Mouse (Mus musculus) frontal cortex, adult 2 months (tissue): ENCODE measurements at regions not wholly inside any gene's neighbourhood (a gene's known extent, or its start where the extent isn't known, plus 50 kb on each side); places are given as distances from the start of the nearest gene placed in this dataset.

Experiments used
- DNase-seq, 2 experiments: peaks; one replicate each; pipeline ENCODE4 v3.0.0; 2022; ENCODE audit warnings: low spot score in 1 of 2; ENCODE audit errors: extremely low spot score in 1 of 2

- no peak for DNase-seq
Measured at GRCm38 (mm10) chr9:22937686-22938391, 285.0 kb upstream of the Bmper start.

DNA sequence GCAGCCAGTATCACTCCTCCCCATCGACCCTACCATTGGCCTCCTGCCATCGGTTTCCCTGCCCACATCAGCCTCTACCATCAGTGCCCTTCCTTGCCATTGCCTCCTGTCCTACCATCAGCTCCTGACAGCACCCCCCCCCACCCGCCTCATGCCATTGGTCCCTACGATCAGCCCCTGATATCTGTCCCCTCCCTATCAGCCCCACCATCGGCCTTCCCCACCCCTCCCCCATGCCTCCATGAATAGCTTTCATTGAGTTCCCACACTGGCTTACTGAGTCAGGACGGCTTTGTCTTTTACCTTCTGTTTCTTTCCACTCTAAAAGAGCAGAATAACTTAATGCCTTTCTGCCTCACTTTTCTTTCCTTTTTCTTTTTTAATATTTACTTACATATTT lies 277.9 kb upstream of the Bmper start:
- DNase-seq, result no peak

DNA sequence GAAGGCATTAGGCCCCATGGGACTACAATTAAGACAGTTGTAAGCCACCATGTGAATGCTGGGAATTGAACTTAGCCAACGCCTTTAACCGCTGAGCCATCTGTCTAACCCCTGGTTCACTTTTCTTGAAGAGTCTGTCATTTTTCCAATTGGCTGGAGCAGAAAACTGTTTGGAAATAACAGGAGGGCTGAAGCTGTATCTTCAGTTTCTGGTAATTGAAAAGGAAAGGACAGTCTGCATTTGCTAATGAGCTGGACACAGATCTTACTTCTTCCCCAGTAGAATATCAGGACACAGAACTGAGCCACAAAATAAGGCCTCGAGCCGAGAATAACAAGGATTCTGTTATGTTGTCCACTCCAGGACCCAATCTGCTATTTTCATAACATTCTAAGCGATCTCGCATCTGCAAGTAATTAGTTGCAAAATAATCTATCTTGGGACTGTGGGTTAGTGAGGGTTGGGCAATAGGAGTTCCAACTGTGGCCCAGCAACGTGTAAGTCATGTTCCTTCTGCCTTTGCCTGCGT lies 277.4 kb upstream of the Bmper start:
- no peak for DNase-seq

DNA sequence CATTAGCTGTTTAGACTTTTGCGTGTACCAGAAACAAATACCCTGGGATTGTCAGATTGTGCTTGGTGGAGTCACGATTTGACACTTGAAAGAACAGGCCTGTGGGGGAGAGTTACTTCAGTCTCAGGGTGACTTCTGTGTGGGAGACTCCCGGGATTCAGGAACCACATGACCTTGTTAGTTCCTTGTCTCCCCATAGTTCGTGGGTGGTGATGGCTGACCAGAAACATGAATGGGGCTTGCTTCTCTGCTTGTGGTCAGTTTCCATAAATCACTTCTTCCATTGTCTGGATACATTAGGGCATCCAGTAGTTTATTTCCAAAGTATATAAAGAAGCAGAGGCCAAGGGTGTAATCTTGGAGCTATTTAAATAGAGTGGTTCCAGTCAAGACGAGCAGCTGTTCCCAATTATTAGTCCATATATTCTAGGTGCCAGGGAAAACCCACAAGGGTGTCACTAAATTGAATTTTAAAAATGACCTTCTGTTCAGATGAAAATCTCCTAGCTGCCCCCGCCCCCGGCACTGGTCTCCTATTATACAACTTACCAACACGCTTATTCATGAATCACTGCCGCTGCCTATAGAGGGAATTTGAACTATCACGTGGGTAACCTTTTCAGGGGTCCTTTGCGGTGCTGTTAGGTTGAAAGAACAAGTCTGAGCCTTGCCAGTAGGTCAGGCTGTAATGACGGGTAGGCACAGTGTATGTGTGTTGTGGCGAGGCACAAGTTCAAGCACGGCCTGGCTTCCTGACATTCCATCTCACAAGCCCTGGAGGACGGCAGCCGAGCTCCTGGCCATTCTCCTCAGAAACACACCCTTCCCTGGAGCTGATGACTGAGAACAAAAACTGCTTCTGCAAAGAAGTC lies 270.1 kb upstream of the Bmper start:
- DNase-seq, result no peak

DNA sequence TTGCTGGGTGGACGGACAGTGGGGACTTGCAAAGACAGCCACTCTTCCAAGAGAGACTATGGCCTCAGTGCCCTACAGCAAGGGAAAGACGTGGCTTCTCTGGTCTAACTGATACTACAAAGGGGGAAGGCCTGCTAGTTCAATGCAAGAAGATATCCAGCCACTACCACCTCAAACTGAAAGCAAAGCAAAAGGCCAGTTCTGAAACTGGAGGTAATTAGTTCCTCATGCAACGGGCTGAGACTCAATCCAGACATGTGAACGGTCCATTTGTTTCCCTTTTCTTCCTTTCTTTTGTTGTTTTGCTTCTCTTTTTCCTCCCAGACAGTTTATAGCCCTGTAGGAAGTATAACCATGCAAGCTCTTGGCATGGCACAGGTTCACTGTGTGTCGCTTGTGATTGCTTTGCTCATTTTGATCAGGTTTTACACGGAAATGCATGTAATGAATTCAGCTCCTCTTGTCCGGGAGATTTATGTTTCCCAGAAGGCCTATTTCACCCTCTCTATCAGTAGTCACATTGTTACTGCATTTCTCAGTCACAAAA lies 260.5 kb upstream of the Bmper start:
- no peak for DNase-seq

DNA sequence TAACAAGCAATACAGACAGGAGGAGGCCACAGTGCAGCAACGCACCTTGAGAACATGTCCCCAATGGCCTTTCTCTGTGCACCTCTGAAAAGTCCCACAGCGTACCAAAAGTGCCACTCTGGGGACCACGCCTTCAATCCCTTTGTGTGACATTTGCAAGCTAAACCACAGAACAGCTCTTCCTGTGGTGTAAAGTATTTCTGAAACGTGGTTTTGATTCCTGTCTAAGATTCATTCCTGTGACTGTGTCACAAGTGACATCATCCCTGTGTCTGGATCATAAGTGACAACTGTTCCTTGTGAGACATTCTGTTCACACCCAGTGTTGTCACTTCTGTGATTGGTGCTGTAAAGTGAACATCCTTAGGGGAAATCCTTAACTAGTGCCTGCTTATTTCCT lies 251.6 kb upstream of the Bmper start:
- DNase-seq, result no peak

DNA sequence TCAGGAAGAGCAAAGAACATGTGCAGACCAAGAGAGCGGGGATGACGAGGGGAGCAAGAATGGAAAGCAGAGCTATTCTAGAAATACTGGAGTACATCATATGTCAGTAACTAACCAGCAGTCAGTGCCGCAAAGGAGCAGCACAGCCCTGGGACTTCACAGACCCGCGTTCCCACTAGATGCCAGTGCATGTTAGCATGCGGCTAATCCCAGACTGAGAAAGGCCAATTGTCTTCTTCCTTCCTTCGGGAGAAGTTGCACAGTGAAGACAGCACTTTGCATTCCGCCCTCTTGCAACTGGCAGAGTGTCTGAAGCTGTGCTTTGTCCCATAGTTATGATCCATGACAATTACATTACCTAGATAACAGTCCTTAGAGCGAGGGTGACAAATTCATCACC lies 246.1 kb upstream of the Bmper start:
- DNase-seq, result no peak

- DNase-seq, result no peak
Measured at GRCm38 (mm10) chr9:22979627-22980026, 243.2 kb upstream of the Bmper start.

GRCm38 (mm10) chr9:22989508-22989907 lies 233.4 kb upstream of the Bmper start:
- no peak for DNase-seq

- no peak for DNase-seq
Measured at GRCm38 (mm10) chr9:22993531-22993930, 229.3 kb upstream of the Bmper start.

DNA sequence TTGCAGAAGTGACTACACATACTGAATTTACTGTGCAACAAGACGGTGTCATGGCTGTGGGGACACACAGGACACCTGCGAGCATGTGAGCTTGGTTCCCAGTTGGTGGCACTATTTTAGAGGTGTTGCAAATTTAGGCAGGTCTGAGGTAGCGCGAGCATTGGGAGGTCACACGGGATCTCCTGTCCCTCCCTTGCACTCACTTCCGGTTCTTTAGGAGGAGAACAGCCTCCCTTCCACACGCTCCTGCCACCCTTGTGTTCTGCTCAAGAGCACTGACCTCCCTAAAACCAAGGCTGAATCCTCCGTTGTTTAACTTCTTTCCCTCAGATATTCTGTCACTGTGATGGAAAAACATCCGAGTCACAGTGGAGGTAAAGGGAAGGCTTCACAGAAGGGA lies 227.3 kb upstream of the Bmper start:
- no peak for DNase-seq

GRCm38 (mm10) chr9:22998306-22998705 lies 224.6 kb upstream of the Bmper start:
- no peak for DNase-seq

DNA sequence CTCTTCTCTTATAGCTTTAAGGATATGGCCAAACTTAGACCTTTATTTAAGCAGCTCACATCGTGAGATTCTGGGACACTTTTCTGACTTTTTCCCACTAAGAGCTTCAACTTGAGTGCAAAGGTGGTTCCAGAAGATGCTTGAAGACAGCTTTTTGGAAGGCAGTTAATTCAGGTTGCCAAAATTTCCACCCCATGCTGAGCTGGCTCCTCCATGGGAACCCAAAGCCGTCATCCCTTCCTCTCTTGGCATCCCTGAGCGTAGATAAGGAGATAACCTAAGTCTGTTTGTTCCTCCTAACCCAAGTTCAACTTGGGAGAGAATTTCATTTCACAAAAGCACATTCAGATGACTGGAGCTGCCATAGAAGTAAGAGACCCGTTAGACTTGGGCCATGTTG lies 223.7 kb upstream of the Bmper start:
- DNase-seq, result no peak

DNA sequence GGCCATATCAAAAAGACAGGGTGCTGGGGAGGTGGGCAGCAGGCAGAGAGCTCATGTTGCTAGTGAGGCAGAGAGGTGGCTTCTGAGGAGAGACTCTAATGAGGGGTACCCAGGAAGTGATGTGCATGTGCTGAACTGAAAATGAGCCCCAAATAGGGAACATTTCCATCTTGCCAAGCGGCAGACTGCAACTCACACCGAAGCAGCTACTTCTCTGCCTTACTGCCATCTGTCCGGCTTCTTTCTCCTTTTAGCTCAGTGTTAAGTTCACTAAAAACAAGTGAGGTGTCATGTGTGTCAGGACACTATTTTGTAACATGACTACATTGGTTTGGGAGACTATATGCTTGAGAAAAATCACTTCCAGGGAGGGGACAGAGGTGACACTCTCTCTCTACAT lies 222.7 kb upstream of the Bmper start:
- peak in 1 of 2 experiments; percentile 15 for DNase-seq

DNA sequence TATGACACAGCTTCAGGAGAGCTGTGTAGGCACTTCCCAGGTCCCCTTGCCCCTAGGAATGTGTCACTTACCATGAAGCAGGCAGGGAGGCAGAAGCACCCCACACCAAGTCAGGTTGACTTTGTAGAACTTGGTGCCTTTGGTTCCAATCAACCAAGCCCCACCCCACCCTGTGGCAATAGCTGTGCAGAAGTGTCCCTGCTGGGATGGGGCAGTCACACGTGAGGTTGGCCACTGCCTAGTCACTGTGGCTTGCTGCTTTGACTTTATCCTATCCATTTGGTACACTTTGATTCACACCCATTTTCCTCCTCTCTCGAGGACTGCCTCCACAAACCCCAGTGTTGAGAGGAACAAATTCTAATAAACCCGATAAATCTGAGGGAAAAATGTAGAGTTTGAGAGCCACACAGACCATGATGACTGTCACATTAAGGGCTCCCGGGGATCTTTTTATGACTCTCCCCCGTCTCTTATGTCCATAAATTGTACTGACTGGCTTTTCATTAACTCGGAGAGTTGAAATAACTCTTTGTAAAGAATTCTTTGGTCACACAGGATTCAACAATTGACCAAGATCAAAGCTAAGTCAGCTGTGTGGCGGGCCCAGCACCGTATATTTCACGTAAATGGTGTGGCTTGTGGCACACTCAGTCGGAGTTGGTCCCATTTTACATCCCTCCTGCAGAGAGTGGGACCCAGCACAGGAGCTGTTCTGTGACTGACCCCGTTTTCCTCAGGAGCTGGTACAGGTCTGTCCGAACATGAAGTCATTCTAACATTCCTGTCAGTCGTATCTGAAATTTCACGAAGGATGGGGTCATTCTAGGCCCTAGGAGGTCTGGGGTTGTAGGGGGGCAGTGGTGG lies 219.4 kb upstream of the Bmper start:
- no peak for DNase-seq

DNA sequence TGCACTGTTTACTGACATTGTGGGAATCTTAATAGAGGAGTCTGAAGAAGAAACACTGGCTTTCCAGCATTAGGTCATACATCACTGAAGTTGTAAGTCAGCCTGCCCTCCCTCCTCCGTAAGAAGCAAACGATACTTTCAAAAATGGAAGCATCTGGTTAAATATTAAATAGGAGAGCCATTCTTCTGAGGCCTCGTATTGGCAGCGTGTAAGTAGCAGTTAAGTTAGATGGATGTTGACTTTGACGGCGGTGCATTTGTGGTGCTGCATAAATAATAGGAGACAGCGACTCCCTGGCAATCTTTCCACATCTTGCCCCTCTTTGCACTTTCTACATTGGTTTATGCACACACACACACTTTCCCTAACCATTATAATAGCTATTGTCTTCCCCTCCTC lies 217.9 kb upstream of the Bmper start:
- DNase-seq, result no peak

DNA sequence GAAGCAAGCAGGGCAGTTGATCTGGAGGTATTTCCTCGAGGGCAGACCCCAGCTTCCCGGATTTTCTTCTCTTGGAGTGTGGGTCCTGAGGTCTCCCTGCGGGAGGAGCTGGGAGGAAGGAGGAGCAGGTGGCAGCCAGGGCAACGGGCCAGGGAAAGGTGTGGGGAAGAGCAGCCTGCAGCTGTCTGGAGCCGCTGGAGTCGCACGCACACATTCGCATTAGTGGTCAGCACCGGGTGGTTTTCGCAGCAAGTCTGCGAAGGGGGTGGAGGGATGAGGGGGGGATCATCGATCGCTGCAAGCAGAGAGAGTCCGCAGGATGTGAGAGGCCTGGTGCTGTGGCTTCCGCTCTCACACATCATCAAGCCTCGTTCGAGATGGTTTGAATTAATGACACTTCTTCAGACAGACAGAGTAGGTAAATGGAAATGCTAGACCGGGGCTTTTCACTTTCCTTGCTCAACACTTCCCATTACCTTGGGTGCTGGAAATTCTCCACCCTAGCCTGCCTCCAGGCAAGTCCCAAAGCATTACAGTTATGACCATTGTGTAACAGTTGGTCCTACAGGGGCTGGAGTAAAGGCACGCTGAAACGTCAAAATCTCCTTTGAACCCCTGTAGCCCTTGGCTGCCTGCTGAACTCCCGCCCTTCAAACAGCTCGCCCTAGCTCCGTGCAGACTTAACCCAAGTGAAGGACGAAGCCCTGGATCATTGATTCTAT lies 213.3 kb upstream of the Bmper start:
- DNase-seq, result no peak

DNA sequence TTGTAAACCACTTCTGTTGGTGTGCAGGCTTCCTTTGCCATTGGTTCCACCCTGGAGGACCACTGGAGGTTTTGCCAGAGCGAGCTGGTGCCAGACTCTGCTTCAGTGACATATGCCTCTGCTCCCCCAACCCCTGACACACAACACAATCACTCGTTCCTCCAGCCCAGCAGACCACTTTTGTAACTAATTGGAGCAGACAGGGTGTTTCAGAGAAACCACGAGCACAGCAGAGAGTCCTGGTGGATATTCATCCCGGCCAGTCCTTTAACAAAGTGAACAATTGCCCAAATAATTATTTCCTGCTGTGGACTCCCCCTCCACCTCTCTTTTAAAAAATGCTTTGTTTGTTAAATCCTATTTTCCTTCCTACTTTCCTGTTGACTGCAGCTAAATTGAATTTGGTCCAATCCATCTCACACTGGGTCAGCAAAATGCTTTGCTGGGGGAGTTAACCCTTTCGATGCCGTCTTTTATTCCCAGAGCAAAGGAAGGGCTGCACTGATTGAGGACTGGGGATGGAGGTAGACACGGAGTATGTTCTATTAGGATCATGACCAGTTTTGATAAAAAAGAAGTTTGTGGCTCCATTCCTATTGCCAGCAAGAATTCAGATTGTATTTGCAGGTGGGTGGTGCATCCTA lies 211.4 kb upstream of the Bmper start:
- no peak for DNase-seq

DNA sequence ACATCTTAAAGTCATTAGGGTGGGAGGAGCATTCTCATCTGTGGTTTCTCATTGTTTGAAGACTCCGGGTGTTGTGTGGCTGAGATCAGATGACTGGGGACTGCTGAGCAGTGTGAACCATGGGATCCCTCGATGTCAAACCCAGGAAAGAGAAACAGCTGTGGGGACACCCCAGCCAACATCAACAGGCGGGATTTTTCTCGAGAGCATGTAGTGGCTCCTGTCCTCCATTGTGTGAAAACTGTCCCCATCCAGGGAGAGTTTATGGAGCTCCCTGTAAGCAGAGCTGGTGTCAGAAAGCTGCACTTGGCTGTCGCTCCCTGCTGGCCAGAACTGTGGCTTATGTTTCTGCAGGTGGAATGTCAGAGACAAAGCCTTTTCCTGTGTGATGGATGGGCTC lies 210.7 kb upstream of the Bmper start:
- no peak for DNase-seq

DNA sequence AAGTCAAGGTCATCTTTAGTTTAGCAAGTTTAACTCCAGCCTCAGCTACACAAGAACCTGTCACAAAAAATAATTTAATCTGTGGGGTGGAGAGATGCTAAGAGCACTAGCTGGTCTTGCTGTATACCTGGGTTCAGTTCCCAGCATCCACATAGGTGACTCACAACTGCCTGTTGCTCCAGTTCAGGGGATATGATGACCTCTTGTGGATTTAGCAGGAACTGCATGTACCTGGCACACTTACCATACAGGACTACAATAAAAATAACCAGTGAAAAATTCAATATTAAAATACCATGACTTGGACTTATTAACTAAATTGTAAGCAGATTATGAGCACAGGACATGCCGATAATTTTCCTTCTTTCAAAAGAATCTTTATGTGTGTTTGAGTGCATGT lies 206.1 kb upstream of the Bmper start:
- no peak for DNase-seq
